ENCODE assay signal across 19 mouse cellular contexts in genomic region chr11:18722770-18723169, GRCm38 (mm10).
"Had no signal": no experiment of that assay in that cellular context is flagged by ENCODE, and none has a peak within 500 bp of the region (broad histone marks: within the 10 kb centered on the region; RNA-seq: fewer than 3 reads in every experiment).

No protein-coding gene starts in this region.

- H3K9ac ChIP-seq: limb, embryonic 13.5 days; liver, embryonic 12.5 days; liver, embryonic 15.5 days; lung, embryonic 15.5 days had no signal

- H3K27me3 ChIP-seq: liver, embryonic 12.5 days; liver, embryonic 15.5 days; lung, embryonic 15.5 days had no signal

- DNase-seq: kidney, adult 2 months; kidney, postnatal 25 days; layer of hippocampus, adult 9-11 months; liver; lung, adult 18-20 months; lung, postnatal 10 days; lung, postnatal 36 days; thymus, adult 18-20 months; thymus, postnatal 36 days had no signal

- H3K27ac ChIP-seq: kidney, postnatal 0 days; layer of hippocampus, adult 2 months; limb, embryonic 10.5 days; limb, embryonic 13.5 days; liver, embryonic 12.5 days; liver, embryonic 15.5 days; lung, embryonic 15.5 days had no signal

- H3K9me3 ChIP-seq: limb, embryonic 10.5 days; limb, embryonic 13.5 days; liver, embryonic 12.5 days; liver, embryonic 15.5 days; lung, embryonic 15.5 days had no signal

- H3K36me3 ChIP-seq: limb, embryonic 10.5 days; limb, embryonic 13.5 days; liver, embryonic 12.5 days; liver, embryonic 15.5 days; lung, embryonic 15.5 days had no signal

- H3K4me3 ChIP-seq: layer of hippocampus, adult 2 months; limb, embryonic 10.5 days; limb, embryonic 13.5 days; liver, embryonic 12.5 days; liver, embryonic 15.5 days; lung, embryonic 15.5 days; myocyte had no signal

- H3K4me2 ChIP-seq: limb, embryonic 13.5 days; liver, embryonic 12.5 days; liver, embryonic 15.5 days; lung, embryonic 15.5 days; midbrain, embryonic 11.5 days had no signal

- H3K4me1 ChIP-seq: limb, embryonic 10.5 days; limb, embryonic 13.5 days; liver, embryonic 12.5 days; liver, embryonic 15.5 days; lung, embryonic 15.5 days had no signal

- ATAC-seq: liver, embryonic 12.5 days; midbrain, embryonic 16.5 days had no signal
